Mouse (Mus musculus) right cerebral cortex, postnatal 36 days (tissue): ENCODE data around the gene Cpz.
A peak's percentile ranks its signal among the peaks of the same experiment; 100 is the strongest.

Source experiments
- DNase-seq, 2 experiments: peaks; one replicate each; pipeline ENCODE4 v3.0.0; 2022; ENCODE audit warnings: low spot score in 2 of 2, mixed read lengths in 1 of 2

The Cpz gene

DNA sequence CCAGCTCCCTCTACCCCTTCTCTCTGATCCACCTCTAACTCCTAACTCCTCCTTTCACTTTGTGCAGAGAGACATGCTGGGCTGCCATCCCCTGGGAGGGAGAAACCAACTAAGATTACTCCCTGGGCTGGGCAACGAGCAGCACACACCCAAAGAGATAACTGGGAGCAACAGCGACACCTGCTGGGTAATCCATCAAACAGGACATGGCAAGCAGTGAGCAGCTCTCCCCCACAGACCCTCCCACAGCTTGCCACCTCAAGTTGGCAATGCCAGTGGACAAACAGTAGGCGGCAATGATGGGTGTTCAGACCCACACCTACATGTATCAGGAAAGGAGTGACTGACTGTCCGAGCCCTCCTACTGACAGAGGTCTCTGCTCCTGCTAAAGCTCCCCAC lies 4.9 kb upstream of the Cpz start:
- peak in 1 of 2 experiments; percentile 14 for DNase-seq

- DNase-seq: no peak
Observed at GRCm38 (mm10) chr5:35524381-35524780, 1.1 kb downstream of the Cpz start.

GRCm38 (mm10) chr5:35523735-35524134 lies 1.8 kb downstream of the Cpz start:
- peak in 1 of 2 experiments; percentile 21 for DNase-seq

DNA sequence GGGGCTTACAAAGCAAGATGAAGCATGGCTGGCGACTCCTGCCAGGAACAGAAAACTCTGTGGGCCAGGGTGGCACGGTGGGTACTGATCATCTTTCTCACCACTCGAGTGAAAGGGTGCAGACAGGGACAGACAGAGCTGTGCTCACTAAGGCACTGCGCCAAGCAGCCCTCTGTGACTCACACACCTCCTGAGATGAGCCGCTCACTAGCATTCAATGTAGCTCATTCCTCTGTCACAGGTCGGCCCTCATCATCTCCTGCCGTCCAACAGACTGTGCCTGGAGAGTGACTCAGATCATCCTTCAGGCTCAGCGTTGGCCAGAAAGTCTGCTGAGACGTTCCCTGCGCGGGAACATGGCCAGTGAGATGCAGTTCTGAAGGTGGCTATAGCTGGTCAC lies 8.7 kb downstream of the Cpz start:
- DNase-seq: no peak

DNA sequence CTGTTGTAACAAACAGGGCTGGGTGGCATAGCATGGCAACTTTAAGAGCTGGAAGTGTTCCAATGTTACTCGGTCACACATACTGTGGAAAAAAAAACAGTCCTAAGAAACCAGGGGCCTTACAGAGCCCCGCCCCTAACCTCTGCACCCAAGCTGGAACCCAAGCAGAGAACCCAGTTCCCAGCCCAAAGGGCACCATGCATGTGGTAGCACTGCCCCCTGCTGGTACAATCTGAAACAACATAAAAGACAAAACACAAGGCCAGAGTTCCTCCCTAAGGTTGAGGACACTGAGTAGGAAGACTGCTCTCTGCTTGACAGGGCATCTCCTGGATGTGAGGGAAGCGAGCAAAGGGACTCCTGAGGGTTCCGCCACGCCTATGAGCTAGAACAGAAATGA lies 14.9 kb downstream of the Cpz start:
- no peak for DNase-seq

DNA sequence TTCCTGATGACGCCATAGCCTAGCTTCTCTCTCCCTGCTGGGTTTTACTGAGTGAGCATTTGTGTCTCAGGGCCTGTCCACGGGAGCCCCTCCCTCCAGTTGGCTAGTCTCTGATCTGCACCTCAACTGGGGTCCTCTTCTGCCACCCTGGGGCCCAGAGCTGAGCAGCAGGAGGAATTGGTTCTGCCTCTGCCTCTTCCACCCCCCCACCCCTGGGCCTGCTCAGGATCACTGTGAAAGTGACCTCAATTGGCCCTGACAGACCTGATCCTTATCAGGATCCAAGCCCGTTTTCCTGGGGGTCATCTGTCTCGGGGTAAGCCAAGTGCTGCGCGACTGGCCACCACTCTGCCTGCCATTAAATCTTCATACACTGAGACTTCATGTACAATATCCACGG lies 20.5 kb downstream of the Cpz start:
- no peak for DNase-seq

DNA sequence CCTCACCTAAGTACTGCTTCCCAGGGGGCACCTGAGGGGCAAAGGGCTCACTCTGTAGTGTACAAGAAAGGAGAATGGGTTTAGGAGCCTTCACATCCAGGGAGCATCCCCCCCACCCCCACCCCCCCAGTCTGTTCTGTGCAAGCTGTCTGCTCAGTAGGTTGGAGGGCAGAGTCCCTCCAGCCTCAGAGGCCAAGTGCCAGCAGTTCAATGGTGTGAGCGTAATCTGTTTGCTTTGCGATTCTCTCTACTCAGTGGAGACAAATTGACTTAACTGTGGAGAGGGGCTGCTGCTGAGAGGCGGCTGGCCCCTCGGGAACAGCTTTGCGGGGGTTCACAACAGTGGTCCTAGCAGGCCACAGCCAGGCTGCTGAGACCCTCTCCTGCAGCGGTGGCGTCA lies 28.2 kb downstream of the Cpz start:
- no peak for DNase-seq

DNA sequence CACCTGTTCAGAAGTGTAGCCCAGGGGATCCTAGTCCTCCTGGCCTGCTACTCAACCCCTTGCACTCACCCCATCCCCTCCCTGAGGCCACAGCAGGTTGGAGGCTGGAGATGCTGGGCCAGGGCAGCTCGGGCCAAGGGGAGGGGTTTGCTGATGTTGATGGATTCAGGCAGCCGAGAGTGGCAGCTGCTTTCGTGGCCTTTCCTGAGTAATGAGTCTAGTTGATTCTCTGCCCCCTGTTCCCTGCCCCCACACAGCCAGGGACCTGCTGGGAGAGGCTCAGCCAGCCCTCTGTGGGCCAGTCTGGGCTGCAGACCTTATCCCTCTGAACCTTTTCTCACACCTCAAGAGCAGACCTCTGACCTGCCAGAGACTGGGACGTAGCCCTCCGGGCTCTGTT lies 29.5 kb downstream of the Cpz start:
- DNase-seq: no peak

DNA sequence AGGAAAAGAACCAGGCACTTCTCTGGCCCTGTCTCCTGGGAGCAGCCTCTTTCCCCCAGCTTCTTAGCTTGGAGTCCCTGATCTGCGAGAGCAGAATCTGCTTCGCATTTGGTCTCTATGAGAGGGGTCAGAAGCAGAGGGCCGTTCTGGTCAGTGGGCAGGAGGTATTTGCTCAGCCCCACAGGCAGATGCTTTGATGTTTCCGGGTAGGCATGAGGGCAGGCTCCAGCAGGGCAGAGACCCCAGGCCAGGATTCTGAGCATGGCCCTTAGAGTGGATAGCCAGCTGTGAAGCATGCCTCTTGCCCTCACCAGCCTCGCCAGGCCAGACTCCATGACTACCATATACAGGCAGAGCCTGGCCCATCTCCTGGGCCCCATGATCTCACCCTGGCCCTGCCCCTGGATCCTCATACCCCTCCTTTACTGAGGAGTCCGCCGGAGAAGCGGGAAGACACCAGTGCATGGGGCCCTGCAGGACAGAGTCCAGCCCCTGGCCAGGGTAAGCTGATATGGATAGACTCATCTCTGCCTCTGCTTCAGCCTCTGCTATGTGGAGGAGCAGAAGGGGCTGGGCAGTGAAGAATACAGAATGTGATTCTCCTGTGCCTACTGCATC lies 30.6 kb downstream of the Cpz start:
- DNase-seq: no peak

DNA sequence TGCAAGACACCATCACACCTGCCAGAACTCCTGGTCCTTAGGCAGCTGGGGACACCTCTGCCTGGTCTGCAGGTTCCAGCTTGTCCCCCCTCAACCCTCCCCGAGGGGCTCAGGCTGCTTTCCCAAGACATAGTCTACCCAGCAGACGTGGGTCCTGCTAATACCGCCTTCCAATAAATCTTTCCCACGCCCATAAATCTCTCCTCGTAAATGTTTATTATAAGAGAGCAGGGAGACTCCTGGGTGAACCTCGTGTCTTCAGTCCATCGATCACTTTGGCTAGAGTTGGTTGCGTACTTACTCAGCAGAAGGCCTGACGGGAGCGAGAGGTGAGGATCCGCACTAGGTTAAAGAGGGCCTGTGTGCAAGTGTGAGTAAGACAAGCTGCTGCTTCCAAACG lies 31.7 kb downstream of the Cpz start:
- DNase-seq: no peak

- peak in 1 of 2 experiments; percentile 18 for DNase-seq
Observed at GRCm38 (mm10) chr5:35479521-35479920, 46.0 kb downstream of the Cpz start.

GRCm38 (mm10) chr5:35475236-35475635 lies 50.3 kb downstream of the Cpz start:
- DNase-seq: no peak

DNA sequence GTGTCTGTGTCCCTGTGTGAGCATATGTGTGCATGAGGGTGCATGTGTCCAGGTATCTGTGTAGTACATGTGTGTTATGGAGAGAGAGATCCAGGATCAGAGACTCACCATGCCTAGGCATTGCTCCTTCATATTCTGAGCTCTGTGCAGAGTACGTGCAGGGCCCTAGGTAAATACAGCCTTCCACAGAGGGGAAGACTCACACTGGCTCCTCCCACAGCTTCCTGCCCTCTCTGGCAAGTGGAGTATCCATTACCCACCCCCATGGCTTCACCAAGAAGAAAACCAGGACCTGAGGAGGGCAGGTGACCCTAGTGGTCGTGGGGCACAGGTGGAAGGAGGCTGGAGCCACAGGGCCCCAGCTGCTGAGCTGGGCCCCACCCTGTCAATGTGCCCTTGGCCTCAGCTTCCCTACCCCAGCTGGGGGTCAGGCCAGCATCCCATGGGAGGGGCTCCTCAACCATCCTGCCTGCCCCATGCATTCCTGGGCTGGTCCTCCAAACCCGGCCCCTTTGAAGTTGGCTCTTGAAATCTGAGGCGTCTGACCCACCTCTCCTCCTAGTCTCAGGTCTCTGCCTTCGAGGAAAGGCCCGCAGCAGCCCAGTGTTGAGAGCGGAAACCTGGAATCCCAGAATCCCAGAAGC lies 54.5 kb downstream of the Cpz start:
- DNase-seq: no peak

DNA sequence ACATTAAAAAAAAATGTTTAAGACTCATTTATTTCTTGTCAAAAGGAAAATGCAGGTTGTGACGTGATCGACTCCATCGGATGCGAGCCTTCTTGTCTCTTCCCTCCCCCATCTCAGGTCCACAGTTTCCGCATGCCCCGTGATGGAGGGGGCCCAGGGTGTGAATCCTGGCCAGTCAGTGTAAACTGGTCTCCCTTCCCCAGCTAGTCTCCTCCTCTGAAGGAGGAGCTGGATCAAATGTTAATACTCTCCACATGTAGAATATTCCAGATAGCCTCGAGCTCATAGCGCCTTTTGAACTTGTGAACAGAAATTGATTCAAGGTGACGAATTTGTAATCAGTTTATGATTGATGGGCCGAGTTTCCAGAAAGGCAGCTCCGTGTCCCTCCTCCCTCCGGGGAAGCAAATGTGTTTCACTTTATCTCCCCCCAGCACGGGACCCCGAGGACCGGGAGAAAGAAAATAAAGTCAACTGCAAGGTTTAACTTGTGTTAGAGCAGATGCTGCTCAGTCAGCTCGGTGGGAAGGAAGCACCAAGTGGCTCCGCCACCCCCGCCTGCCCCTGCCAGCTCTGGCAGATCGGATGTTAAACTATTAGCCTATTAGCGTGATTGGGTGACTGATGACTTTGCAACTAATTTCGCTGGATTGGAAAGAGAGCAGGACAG lies 59.4 kb downstream of the Cpz start:
- DNase-seq: no peak

GRCm38 (mm10) chr5:35462081-35462480 lies 63.4 kb downstream of the Cpz start:
- DNase-seq: no peak

- no peak for DNase-seq
Observed at GRCm38 (mm10) chr5:35459760-35460159, 65.7 kb downstream of the Cpz start.

DNA sequence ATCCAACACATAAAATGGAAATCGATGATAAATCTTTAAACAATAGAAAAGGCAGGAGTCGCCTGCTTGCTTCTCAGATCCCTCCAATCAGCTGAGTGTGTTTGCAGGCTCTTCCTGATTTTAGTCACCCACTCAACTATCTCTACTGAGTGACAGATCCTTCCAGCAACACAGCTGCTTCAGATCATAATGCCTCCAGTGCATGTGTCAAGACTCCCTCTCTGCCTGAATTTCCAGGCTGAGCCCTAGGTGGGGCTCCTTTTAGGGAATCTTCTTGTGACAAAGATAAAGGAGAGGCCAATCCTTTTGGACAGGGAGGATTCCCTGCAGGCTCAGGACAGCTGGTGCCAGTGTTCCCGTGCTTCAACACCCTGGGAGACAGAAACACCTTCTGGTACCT lies 67.2 kb downstream of the Cpz start:
- no peak for DNase-seq

DNA sequence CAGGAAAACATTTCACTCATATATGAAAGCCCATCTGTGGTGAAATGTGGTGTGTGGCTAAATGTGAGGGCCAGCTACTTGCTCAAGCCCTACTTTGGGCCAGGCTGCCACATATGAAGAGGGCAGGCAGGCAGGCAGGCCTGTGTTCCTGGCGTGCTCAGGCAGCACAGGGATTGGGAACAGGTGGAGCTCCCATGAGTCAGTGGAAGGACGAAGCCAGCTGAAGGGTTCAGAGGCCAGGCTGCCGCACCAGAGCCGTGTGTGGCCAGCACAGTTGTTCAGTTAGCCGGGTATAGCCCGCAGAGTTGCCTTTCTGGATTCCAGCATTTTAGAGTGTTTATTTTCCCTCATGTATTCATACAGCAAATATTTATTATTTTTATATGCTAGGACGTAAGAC lies 68.1 kb downstream of the Cpz start:
- no peak for DNase-seq

- peak in 1 of 2 experiments; percentile 10 for DNase-seq
Observed at GRCm38 (mm10) chr5:35454187-35454800, 71.2 kb downstream of the Cpz start.
